Mouse (Mus musculus) limb, embryonic 10.5 days (tissue): ENCODE measurements at regions not wholly inside any gene's neighbourhood (a gene's known extent, or its start where the extent isn't known, plus 50 kb on each side); places are given as distances from the start of the nearest gene placed in this dataset.

Experiments used
- DNase-seq: peaks from one replicate; pipeline ENCODE4 v3.0.0-alpha.2; 2017; ENCODE audit warnings: low spot score
- H3K27ac ChIP-seq: fragments of 300-500 bp; sonication (generic); 2 replicates; pipeline ENCODE4 v1.5.1; 2016; ENCODE audit warnings: mild to moderate bottlenecking
- H3K27me3 ChIP-seq: fragments of 300-500 bp; sonication (generic); 2 replicates; pipeline ENCODE4 v1.6.1; 2016; ENCODE audit warnings: low read depth, mild to moderate bottlenecking; ENCODE audit not compliant: poor library complexity, severe bottlenecking
- H3K36me3 ChIP-seq: fragments of 300-500 bp; sonication (generic); 2 replicates; pipeline ENCODE4 v1.6.1; 2016; ENCODE audit warnings: mild to moderate bottlenecking, moderate library complexity
- H3K4me1 ChIP-seq: fragments of 300-500 bp; sonication (generic); 2 replicates; pipeline ENCODE4 v1.6.1; 2016
- H3K4me3 ChIP-seq: fragments of 300-500 bp; sonication (generic); 2 replicates; pipeline ENCODE4 v1.5.1; 2016; ENCODE audit warnings: mild to moderate bottlenecking, moderate library complexity
- H3K9me3 ChIP-seq: fragments of 300-500 bp; sonication (generic); replicated peaks from 2 replicates; pipeline ENCODE4 v1.6.1; 2016; ENCODE audit warnings: mild to moderate bottlenecking
- WGBS: fragments of 180-500 bp; shearing (Covaris S2); methylation state at CpG from one replicate; pipeline ENCODE4 v1.1.7; 2016; 5-methylcytosine and 5-hydroxymethylcytosine counted together

- H3K9me3 ChIP-seq = no peaks in the 10 kb centered on the region
- DNase-seq = no peak
- H3K4me1 ChIP-seq = peaks cover 31% of the 10 kb centered on the region
- peaks cover 30% of the 10 kb centered on the region for H3K27me3 ChIP-seq
- whole genome bisulfite sequencing = 67% methylated on average over 12 of the region's 12 CpGs
- no peaks in the 10 kb centered on the region for H3K36me3 ChIP-seq
- no peak overlapping the region for H3K4me3 ChIP-seq
- no peak overlapping the region for H3K27ac ChIP-seq
Measured at GRCm38 (mm10) chr6:89012998-89013689, 111.1 kb downstream of the Tpra1 start.

- H3K27me3 ChIP-seq = peaks cover 30% of the 10 kb centered on the region
- 64% methylated on average over 8 of the region's 8 CpGs for WGBS
- H3K36me3 ChIP-seq = no peaks in the 10 kb centered on the region
- H3K4me1 ChIP-seq = peaks cover 26% of the 10 kb centered on the region
- no peak overlapping the region for H3K27ac ChIP-seq
- no peaks in the 10 kb centered on the region for H3K9me3 ChIP-seq
- no peak overlapping the region for H3K4me3 ChIP-seq
- DNase-seq = no peak
Measured at GRCm38 (mm10) chr6:89013690-89014061, 111.6 kb downstream of the Tpra1 start.

GRCm38 (mm10) chr6:89024101-89024650, 122.1 kb downstream of the Tpra1 start:
- Histone ChIP-seq H3K27ac (no peak overlapping the region), H3K4me1 (no peaks in the 10 kb centered on the region), H3K9me3 (no peaks in the 10 kb centered on the region), H3K36me3 (no peaks in the 10 kb centered on the region), H3K27me3 (peaks cover 24% of the 10 kb centered on the region; the same call in 1 of the 2 replicates), H3K4me3 (no peak overlapping the region)
- WGBS = 36% methylated on average over 11 of the region's 11 CpGs
- no peak for DNase-seq

- Histone ChIP-seq H3K27ac (no peak overlapping the region), H3K9me3 (no peaks in the 10 kb centered on the region), H3K36me3 (no peaks in the 10 kb centered on the region), H3K4me3 (no peak overlapping the region), H3K27me3 (peaks cover 10% of the 10 kb centered on the region), H3K4me1 (peaks cover 6% of the 10 kb centered on the region; the same call in 1 of the 2 replicates)
- no peak for DNase-seq
- 45% methylated on average over 5 of the region's 5 CpGs for WGBS
Measured at GRCm38 (mm10) chr6:89033433-89034298, 131.6 kb downstream of the Tpra1 start.

- Histone ChIP-seq H3K4me1 (peaks cover 6% of the 10 kb centered on the region; the same call in 1 of the 2 replicates), H3K4me3 (no peak overlapping the region), H3K27me3 (peaks cover 10% of the 10 kb centered on the region), H3K36me3 (no peaks in the 10 kb centered on the region), H3K9me3 (no peaks in the 10 kb centered on the region), H3K27ac (no peak overlapping the region)
- WGBS = 52% methylated on average over 3 of the region's 3 CpGs
- DNase-seq = no peak
Measured at GRCm38 (mm10) chr6:89034455-89034854, 132.4 kb downstream of the Tpra1 start.

- peaks cover 6% of the 10 kb centered on the region; the same call in 1 of the 2 replicates for H3K4me1 ChIP-seq
- no peaks in the 10 kb centered on the region for H3K36me3 ChIP-seq
- DNase-seq = no peak
- H3K27ac ChIP-seq = no peak overlapping the region
- no peaks in the 10 kb centered on the region for H3K9me3 ChIP-seq
- H3K27me3 ChIP-seq = peaks cover 10% of the 10 kb centered on the region
- H3K4me3 ChIP-seq = no peak overlapping the region
- 75% methylated on average over 13 of the region's 13 CpGs for WGBS
Measured at GRCm38 (mm10) chr6:89035061-89035835, 133.2 kb downstream of the Tpra1 start.

- DNase-seq = no peak
- Histone ChIP-seq H3K4me1 (peaks cover 6% of the 10 kb centered on the region; the same call in 1 of the 2 replicates), H3K9me3 (no peaks in the 10 kb centered on the region), H3K4me3 (no peak overlapping the region), H3K27ac (no peak overlapping the region), H3K27me3 (peaks cover 10% of the 10 kb centered on the region), H3K36me3 (no peaks in the 10 kb centered on the region)
- 63% methylated on average over 4 of the region's 4 CpGs for WGBS
Measured at GRCm38 (mm10) chr6:89035836-89036156, 133.7 kb downstream of the Tpra1 start.

- Histone ChIP-seq H3K4me3 (no peak overlapping the region), H3K9me3 (no peaks in the 10 kb centered on the region), H3K27me3 (peaks cover 10% of the 10 kb centered on the region), H3K27ac (no peak overlapping the region), H3K36me3 (no peaks in the 10 kb centered on the region), H3K4me1 (peaks cover 7% of the 10 kb centered on the region)
- WGBS = 57% methylated on average over 2 of the region's 2 CpGs
- no peak for DNase-seq
Measured at GRCm38 (mm10) chr6:89037392-89037791, 135.3 kb downstream of the Tpra1 start.

GRCm38 (mm10) chr6:89037901-89038300, 135.8 kb downstream of the Tpra1 start:
- WGBS = 75% methylated on average over 7 of the region's 7 CpGs
- no peak for DNase-seq
- H3K27ac ChIP-seq = no peak overlapping the region
- no peaks in the 10 kb centered on the region for H3K36me3 ChIP-seq
- H3K9me3 ChIP-seq = no peaks in the 10 kb centered on the region
- peaks cover 12% of the 10 kb centered on the region for H3K4me1 ChIP-seq
- peaks cover 10% of the 10 kb centered on the region for H3K27me3 ChIP-seq
- no peak overlapping the region for H3K4me3 ChIP-seq

GRCm38 (mm10) chr6:89040919-89041318, 138.9 kb downstream of the Tpra1 start:
- Histone ChIP-seq H3K36me3 (no peaks in the 10 kb centered on the region), H3K27me3 (no peaks in the 10 kb centered on the region), H3K9me3 (no peaks in the 10 kb centered on the region), H3K4me1 (peaks cover 10% of the 10 kb centered on the region), H3K27ac (no peak overlapping the region), H3K4me3 (no peak overlapping the region)
- 79% methylated on average over 4 of the region's 4 CpGs for WGBS
- no peak for DNase-seq

- WGBS = 29% methylated on average over 24 of the region's 24 CpGs
- H3K4me1 ChIP-seq = peaks cover 10% of the 10 kb centered on the region
- no peaks in the 10 kb centered on the region for H3K36me3 ChIP-seq
- peak; percentile 33 for DNase-seq
- H3K27me3 ChIP-seq = no peaks in the 10 kb centered on the region
- no peaks in the 10 kb centered on the region for H3K9me3 ChIP-seq
- no peak overlapping the region for H3K27ac ChIP-seq
- H3K4me3 ChIP-seq = no peak overlapping the region
Measured at GRCm38 (mm10) chr6:89042478-89043239, 140.6 kb downstream of the Tpra1 start.

GRCm38 (mm10) chr6:89045436-89045966, 143.4 kb downstream of the Tpra1 start:
- H3K4me1 ChIP-seq = peaks cover 10% of the 10 kb centered on the region
- H3K4me3 ChIP-seq = no peak overlapping the region
- DNase-seq = no peak
- 81% methylated on average over 4 of the region's 4 CpGs for WGBS
- no peaks in the 10 kb centered on the region for H3K9me3 ChIP-seq
- H3K27ac ChIP-seq = no peak overlapping the region
- H3K27me3 ChIP-seq = no peaks in the 10 kb centered on the region
- no peaks in the 10 kb centered on the region for H3K36me3 ChIP-seq
